Mouse (Mus musculus) bone marrow macrophage, adult 2 months (primary cell): ENCODE measurements around the gene Rbm7.

Experiments used
- CTCF ChIP-seq: IDR thresholded peaks from 2 replicates; pipeline ENCODE4 v1.5.1; 2012; ENCODE audit warnings: low read depth, mild to moderate bottlenecking, low read length, moderate library complexity
- POLR2A ChIP-seq: IDR thresholded peaks from 2 replicates; pipeline ENCODE4 v1.6.1; 2012; ENCODE audit warnings: mild to moderate bottlenecking, low read depth, low read length, borderline replicate concordance

DNA sequence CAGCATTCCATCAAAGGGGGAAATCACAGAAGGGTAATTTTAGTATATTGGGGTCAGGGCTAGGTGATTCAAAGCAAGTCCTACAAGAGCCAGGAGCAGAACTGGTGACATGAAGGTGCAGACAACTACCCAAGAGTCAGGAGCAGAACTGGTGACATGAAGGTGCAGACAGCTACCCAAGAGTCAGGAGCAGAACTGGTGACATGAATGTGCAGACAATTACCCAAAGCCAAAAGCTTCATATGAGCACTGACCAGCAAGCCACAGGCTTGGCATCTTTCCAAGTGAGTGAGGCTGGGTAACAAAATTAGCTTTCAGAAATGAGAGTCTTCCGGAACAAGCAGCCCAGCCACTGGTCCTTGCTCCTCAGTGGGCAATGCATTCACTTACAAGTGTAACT is 20.2 kb upstream of the Rbm7 start:
- TF ChIP-seq POLR2A: no peak
- TF ChIP-seq CTCF: no peak
